9 mouse cellular contexts compared by ENCODE assay signal in the genomic region with DNA sequence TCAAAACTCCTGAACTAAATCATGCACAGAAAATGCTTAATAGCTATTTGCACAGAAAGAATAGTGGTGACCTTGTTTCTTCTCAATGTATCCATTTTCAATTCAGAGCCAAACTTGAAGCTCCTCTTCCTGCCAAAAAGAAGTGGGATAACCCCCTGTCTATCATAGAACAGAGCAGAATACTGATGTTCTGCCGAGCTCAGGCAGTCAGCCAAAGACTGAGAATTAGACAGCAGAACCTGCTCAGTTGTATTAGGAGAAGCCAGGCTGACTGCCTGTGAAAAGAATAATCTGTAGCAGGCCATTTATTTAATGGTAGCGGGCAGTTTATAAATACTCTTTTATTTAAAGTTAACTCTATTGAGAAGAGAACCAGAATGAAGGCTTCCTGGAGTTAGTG.
DNase-seq lines count a peak whose midpoint lies in the region; ATAC-seq lines count a peak whose summit lies in the region.
"Had no signal": no experiment of that assay in that cellular context is flagged by ENCODE, and none has a peak within 500 bp of the region (broad histone marks: within the 10 kb centered on the region; RNA-seq: fewer than 3 reads in every experiment).

No protein-coding gene starts in this region.

- H3K36me3 ChIP-seq in embryonic facial prominence, embryonic 14.5 days (ENCODE audit: control insufficient read depth, insufficient read depth, low read length): no peaks in the 10 kb centered on the region
- no peaks in the 10 kb centered on the region for H3K36me3 ChIP-seq in embryonic facial prominence, embryonic 10.5 days (replicated peaks)
- no peaks in the 10 kb centered on the region for H3K36me3 ChIP-seq in midbrain, embryonic 16.5 days (ENCODE audit: control insufficient read depth, insufficient read depth, low read length)
- H3K36me3 ChIP-seq in midbrain, embryonic 13.5 days: no peaks in the 10 kb centered on the region
- H3K36me3 ChIP-seq: heart, embryonic 15.5 days had no signal

- no peak overlapping the region for H3K9ac ChIP-seq in embryonic facial prominence, embryonic 14.5 days (ENCODE audit: low read depth, low read length)
- H3K9ac ChIP-seq in midbrain, embryonic 16.5 days (ENCODE audit: low read depth, low read length): no peak overlapping the region
- H3K9ac ChIP-seq in midbrain, embryonic 13.5 days (replicated peaks): no peak overlapping the region
- H3K9ac ChIP-seq: heart, embryonic 15.5 days had no signal

- no peak overlapping the region for H3K4me3 ChIP-seq in embryonic facial prominence, embryonic 14.5 days (ENCODE audit: low read depth, low read length)
- no peak overlapping the region for H3K4me3 ChIP-seq in embryonic facial prominence, embryonic 10.5 days
- no peak overlapping the region for H3K4me3 ChIP-seq in midbrain, embryonic 16.5 days (ENCODE audit: low read depth, low read length)
- no peak overlapping the region for H3K4me3 ChIP-seq in midbrain, embryonic 13.5 days (replicated peaks)
- H3K4me3 ChIP-seq: heart, embryonic 15.5 days had no signal

- no peak for ATAC-seq in embryonic facial prominence, embryonic 14.5 days (ENCODE audit: low read depth)
- ATAC-seq in midbrain, embryonic 16.5 days: peak; percentile 58; the same call in 1 of the 2 replicates
- ATAC-seq in midbrain, embryonic 13.5 days: no peak

- H3K4me1 ChIP-seq in embryonic facial prominence, embryonic 14.5 days (ENCODE audit: control insufficient read depth, insufficient read depth, low read length): no peaks in the 10 kb centered on the region
- H3K4me1 ChIP-seq in embryonic facial prominence, embryonic 10.5 days: no peaks in the 10 kb centered on the region
- no peaks in the 10 kb centered on the region for H3K4me1 ChIP-seq in midbrain, embryonic 16.5 days (ENCODE audit: control insufficient read depth, insufficient read depth, low read length)
- H3K4me1 ChIP-seq in midbrain, embryonic 13.5 days (replicated peaks): no peaks in the 10 kb centered on the region
- H3K4me1 ChIP-seq: heart, embryonic 15.5 days had no signal

- no peak overlapping the region for H3K4me2 ChIP-seq in embryonic facial prominence, embryonic 14.5 days (ENCODE audit: low read depth, low read length)
- no peak overlapping the region for H3K4me2 ChIP-seq in midbrain, embryonic 16.5 days (ENCODE audit: low read length)
- no peak overlapping the region for H3K4me2 ChIP-seq in midbrain, embryonic 13.5 days (replicated peaks)
- H3K4me2 ChIP-seq: heart, embryonic 15.5 days had no signal

- H3K9me3 ChIP-seq in embryonic facial prominence, embryonic 14.5 days (ENCODE audit: control insufficient read depth, low read length): no peaks in the 10 kb centered on the region
- no peaks in the 10 kb centered on the region for H3K9me3 ChIP-seq in embryonic facial prominence, embryonic 10.5 days
- H3K9me3 ChIP-seq in midbrain, embryonic 16.5 days (replicated peaks; ENCODE audit: control insufficient read depth, low read length, poor library complexity, severe bottlenecking): no peaks in the 10 kb centered on the region
- no peaks in the 10 kb centered on the region for H3K9me3 ChIP-seq in midbrain, embryonic 13.5 days
- H3K9me3 ChIP-seq: heart, embryonic 15.5 days had no signal

- no peak overlapping the region for H3K27ac ChIP-seq in embryonic facial prominence, embryonic 14.5 days (replicated peaks; ENCODE audit: low read depth, low read length)
- no peak overlapping the region for H3K27ac ChIP-seq in embryonic facial prominence, embryonic 10.5 days (replicated peaks)
- 0 out of 2 replicates have a peak overlapping the region, but pooled peaks have one; percentile 37 for H3K27ac ChIP-seq in midbrain, embryonic 16.5 days (ENCODE audit: low read length)
- H3K27ac ChIP-seq in midbrain, embryonic 13.5 days: no peak overlapping the region
- H3K27ac ChIP-seq: heart, embryonic 15.5 days had no signal

- peak; percentile 81 for DNase-seq in embryonic facial prominence, embryonic 14.5 days (ENCODE audit: low spot score)
- no peak for DNase-seq in embryonic facial prominence, embryonic 10.5 days (ENCODE audit: low spot score)
- DNase-seq in left cerebral cortex, adult 11 months (ENCODE audit: low spot score): peak; percentile 13
- peak; percentile 58 for DNase-seq in testis, postnatal 10 days (ENCODE audit: low spot score)
- DNase-seq in adrenal gland, postnatal 10 days: no peak
- DNase-seq in c-Kit-positive CD71-positive TER-119-positive erythroid progenitor cells, embryonic 14.5 days (ENCODE audit: low spot score): no peak

- WGBS in embryonic facial prominence, embryonic 14.5 days: 41% methylated on average over 2 of the region's 2 CpGs
- WGBS in embryonic facial prominence, embryonic 10.5 days: 83% methylated on average over 2 of the region's 2 CpGs
- WGBS in midbrain, embryonic 16.5 days: 35% methylated on average over 2 of the region's 2 CpGs
- 56% methylated on average over 2 of the region's 2 CpGs for WGBS in midbrain, embryonic 13.5 days

- no peaks in the 10 kb centered on the region for H3K27me3 ChIP-seq in embryonic facial prominence, embryonic 14.5 days (replicated peaks; ENCODE audit: control insufficient read depth, insufficient read depth, low read length)
- H3K27me3 ChIP-seq in embryonic facial prominence, embryonic 10.5 days (replicated peaks; ENCODE audit: low read depth, poor library complexity, severe bottlenecking): no peaks in the 10 kb centered on the region
- H3K27me3 ChIP-seq in midbrain, embryonic 16.5 days (ENCODE audit: control insufficient read depth, insufficient read depth, low read depth, low read length): no peaks in the 10 kb centered on the region
- no peaks in the 10 kb centered on the region for H3K27me3 ChIP-seq in midbrain, embryonic 13.5 days
- H3K27me3 ChIP-seq: heart, embryonic 15.5 days had no signal

Comparison
In these comparisons a context has a peak if more than half of its experiments do, and no peak if none do; other contexts are left out.
1. DNase-seq: peak in embryonic facial prominence, embryonic 14.5 days (single experiment), left cerebral cortex, adult 11 months (single experiment) and testis, postnatal 10 days (single experiment); none in embryonic facial prominence, embryonic 10.5 days (single experiment), adrenal gland, postnatal 10 days (single experiment) and c-Kit-positive CD71-positive TER-119-positive erythroid progenitor cells, embryonic 14.5 days (single experiment).